Mouse (Mus musculus) hindbrain, postnatal 0 days (tissue): ENCODE measurements at regions not wholly inside any gene's neighbourhood (a gene's known extent, or its start where the extent isn't known, plus 50 kb on each side); places are given as distances from the start of the nearest gene placed in this dataset.

Experiments used
- ATAC-seq: fragments of 200-750 bp; cut with Nextera tagmentation; 2 replicates; pipeline ENCODE4 v1.8.0; 2017; ENCODE audit warnings: mild to moderate bottlenecking, moderate TSS enrichment, moderate library complexity
- DNase-seq: peaks from one replicate; pipeline ENCODE4 v3.0.0-alpha.2; 2015; ENCODE audit warnings: low spot score
- H3K27ac ChIP-seq: fragments of 300-500 bp; sonication (generic); 2 replicates; pipeline ENCODE4 v1.5.1; 2014; ENCODE audit warnings: mild to moderate bottlenecking
- H3K27me3 ChIP-seq: fragments of 300-500 bp; sonication (generic); 2 replicates; pipeline ENCODE4 v1.6.1; 2014; ENCODE audit warnings: low read length, mixed read lengths; ENCODE audit not compliant: insufficient read depth
- H3K36me3 ChIP-seq: fragments of 300-500 bp; sonication (generic); 2 replicates; pipeline ENCODE4 v1.6.1; 2014; ENCODE audit warnings: low read length, mixed read lengths; ENCODE audit not compliant: insufficient read depth
- H3K4me1 ChIP-seq: fragments of 300-500 bp; sonication (generic); 2 replicates; pipeline ENCODE4 v1.6.1; 2014; ENCODE audit warnings: antibody characterized with exemption, low read length, mixed read lengths; ENCODE audit not compliant: insufficient read depth
- H3K4me2 ChIP-seq: fragments of 300-500 bp; sonication (generic); 2 replicates; pipeline ENCODE4 v1.6.1; 2014; ENCODE audit warnings: low read depth, mild to moderate bottlenecking, low read length, moderate library complexity, mixed read lengths
- H3K4me3 ChIP-seq: fragments of 300-500 bp; sonication (generic); 2 replicates; pipeline ENCODE4 v1.5.1; 2014; ENCODE audit warnings: low read length
- H3K9ac ChIP-seq: fragments of 300-500 bp; sonication (generic); replicated peaks from 2 replicates; pipeline ENCODE4 v1.6.1; 2014; ENCODE audit warnings: mild to moderate bottlenecking, low read length, moderate library complexity, mixed read lengths
- H3K9me3 ChIP-seq: fragments of 300-500 bp; sonication (generic); 2 replicates; pipeline ENCODE4 v1.6.1; 2016; ENCODE audit warnings: low read length, mixed read lengths
- CTCF ChIP-seq: IDR thresholded peaks from 2 replicates; pipeline ENCODE4 v1.5.1; 2016; ENCODE audit warnings: antibody characterized with exemption, control low read depth, low read depth
- WGBS: fragments of 180-500 bp; shearing (Covaris S2); extraction: QIAGEN DNeasy Blood & Tissue Kit; methylation state at CpG from one replicate; pipeline ENCODE4 v1.1.7; 2014; 5-methylcytosine and 5-hydroxymethylcytosine counted together

- WGBS = 27% methylated on average over 4 of the region's 4 CpGs
- no peaks in the 10 kb centered on the region for H3K4me1 ChIP-seq
- TF ChIP-seq CTCF = no peak
- H3K4me2 ChIP-seq = no peak overlapping the region
- H3K9me3 ChIP-seq = no peaks in the 10 kb centered on the region
- ATAC-seq (peak; percentile 71; the same call in 1 of the 2 replicates), DNase-seq (peak; percentile 91)
- no peaks in the 10 kb centered on the region for H3K36me3 ChIP-seq
- no peaks in the 10 kb centered on the region for H3K27me3 ChIP-seq
- H3K4me3 ChIP-seq = no peak overlapping the region
- no peak overlapping the region for H3K27ac ChIP-seq
- no peak overlapping the region for H3K9ac ChIP-seq
Measured at GRCm38 (mm10) chr2:171846826-171847492, 196.3 kb downstream of the Cbln4 start.

GRCm38 (mm10) chr2:171840058-171840713 is 203.1 kb downstream of the Cbln4 start:
- no peak overlapping the region for H3K4me3 ChIP-seq
- ATAC-seq = 0 out of 2 replicates have a peak, but pooled peaks have one; percentile 35
- no peak overlapping the region for H3K27ac ChIP-seq
- H3K36me3 ChIP-seq = no peaks in the 10 kb centered on the region
- H3K4me2 ChIP-seq = peak overlapping the region; percentile 28
- TF ChIP-seq CTCF = no peak
- H3K9ac ChIP-seq = no peak overlapping the region
- no peaks in the 10 kb centered on the region for H3K27me3 ChIP-seq
- H3K4me1 ChIP-seq = peaks cover 7% of the 10 kb centered on the region; the same call in 1 of the 2 replicates
- peak; percentile 22 for DNase-seq
- no peaks in the 10 kb centered on the region for H3K9me3 ChIP-seq
- 28% methylated on average over 14 of the region's 14 CpGs for WGBS

GRCm38 (mm10) chr2:171822156-171822555 is 221.1 kb downstream of the Cbln4 start:
- no peaks in the 10 kb centered on the region for H3K9me3 ChIP-seq
- no peaks in the 10 kb centered on the region for H3K36me3 ChIP-seq
- H3K9ac ChIP-seq = no peak overlapping the region
- DNase-seq = peak; percentile 40
- no peaks in the 10 kb centered on the region for H3K27me3 ChIP-seq
- no peaks in the 10 kb centered on the region for H3K4me1 ChIP-seq
- WGBS = 50% methylated on average over 6 of the region's 6 CpGs
- TF ChIP-seq CTCF = no peak
- no peak overlapping the region for H3K27ac ChIP-seq
- no peak overlapping the region for H3K4me3 ChIP-seq
- H3K4me2 ChIP-seq = no peak overlapping the region
- no peak for ATAC-seq

- WGBS = 46% methylated on average over 8 of the region's 8 CpGs
- ATAC-seq = peak; percentile 61; the same call in 1 of the 2 replicates
- peak; percentile 52 for DNase-seq
Measured at GRCm38 (mm10) chr2:171818504-171818903, 224.8 kb downstream of the Cbln4 start.

GRCm38 (mm10) chr2:171816685-171817419 is 226.4 kb downstream of the Cbln4 start:
- H3K27ac ChIP-seq = no peak overlapping the region
- 0 out of 2 replicates have a peak, but pooled peaks cover 7% of the 10 kb centered on the region for H3K4me1 ChIP-seq
- H3K9me3 ChIP-seq = no peaks in the 10 kb centered on the region
- DNase-seq = peak; percentile 43
- H3K27me3 ChIP-seq = no peaks in the 10 kb centered on the region
- no peaks in the 10 kb centered on the region for H3K36me3 ChIP-seq
- ATAC-seq = peak; percentile 29; the same call in 1 of the 2 replicates
- 76% methylated on average over 10 of the region's 10 CpGs for WGBS
- TF ChIP-seq CTCF = no peak
- H3K4me2 ChIP-seq = no peak overlapping the region
- H3K4me3 ChIP-seq = no peak overlapping the region
- no peak overlapping the region for H3K9ac ChIP-seq

More at GRCm38 (mm10) chr2:171818504-171818903, 224.8 kb downstream of the Cbln4 start:
- Histone ChIP-seq H3K36me3 (no peaks in the 10 kb centered on the region), H3K4me1 (0 out of 2 replicates have a peak, but pooled peaks cover 7% of the 10 kb centered on the region), H3K27ac (no peak overlapping the region), H3K9me3 (no peaks in the 10 kb centered on the region), H3K4me3 (no peak overlapping the region), H3K27me3 (no peaks in the 10 kb centered on the region), H3K9ac (no peak overlapping the region), H3K4me2 (no peak overlapping the region)
- no peak for TF ChIP-seq CTCF

GRCm38 (mm10) chr2:171812701-171813100 is 230.6 kb downstream of the Cbln4 start:
- Histone ChIP-seq H3K4me1 (0 out of 2 replicates have a peak, but pooled peaks cover 7% of the 10 kb centered on the region), H3K36me3 (no peaks in the 10 kb centered on the region), H3K27me3 (no peaks in the 10 kb centered on the region), H3K27ac (no peak overlapping the region), H3K9ac (no peak overlapping the region), H3K4me2 (no peak overlapping the region), H3K4me3 (no peak overlapping the region), H3K9me3 (no peaks in the 10 kb centered on the region)
- no peak for TF ChIP-seq CTCF
- 43% methylated on average over 3 of the region's 3 CpGs for WGBS
- ATAC-seq (peak; percentile 74; the same call in 1 of the 2 replicates), DNase-seq (peak; percentile 64)
